Mouse (Mus musculus) C2C12 (cell line): Measurements from ENCODE around the gene Gm45337.

ENCODE experiments used
- CEBPB ChIP-seq: IDR thresholded peaks from one replicate; pipeline ENCODE4 v1.6.1; 2011; ENCODE audit warnings: low read depth, mild to moderate bottlenecking, control low read depth, moderate library complexity
- CTCF ChIP-seq: IDR thresholded peaks from one replicate; pipeline ENCODE4 v1.5.1; 2011; ENCODE audit not compliant: control insufficient read depth, insufficient read depth, insufficient read length

DNA sequence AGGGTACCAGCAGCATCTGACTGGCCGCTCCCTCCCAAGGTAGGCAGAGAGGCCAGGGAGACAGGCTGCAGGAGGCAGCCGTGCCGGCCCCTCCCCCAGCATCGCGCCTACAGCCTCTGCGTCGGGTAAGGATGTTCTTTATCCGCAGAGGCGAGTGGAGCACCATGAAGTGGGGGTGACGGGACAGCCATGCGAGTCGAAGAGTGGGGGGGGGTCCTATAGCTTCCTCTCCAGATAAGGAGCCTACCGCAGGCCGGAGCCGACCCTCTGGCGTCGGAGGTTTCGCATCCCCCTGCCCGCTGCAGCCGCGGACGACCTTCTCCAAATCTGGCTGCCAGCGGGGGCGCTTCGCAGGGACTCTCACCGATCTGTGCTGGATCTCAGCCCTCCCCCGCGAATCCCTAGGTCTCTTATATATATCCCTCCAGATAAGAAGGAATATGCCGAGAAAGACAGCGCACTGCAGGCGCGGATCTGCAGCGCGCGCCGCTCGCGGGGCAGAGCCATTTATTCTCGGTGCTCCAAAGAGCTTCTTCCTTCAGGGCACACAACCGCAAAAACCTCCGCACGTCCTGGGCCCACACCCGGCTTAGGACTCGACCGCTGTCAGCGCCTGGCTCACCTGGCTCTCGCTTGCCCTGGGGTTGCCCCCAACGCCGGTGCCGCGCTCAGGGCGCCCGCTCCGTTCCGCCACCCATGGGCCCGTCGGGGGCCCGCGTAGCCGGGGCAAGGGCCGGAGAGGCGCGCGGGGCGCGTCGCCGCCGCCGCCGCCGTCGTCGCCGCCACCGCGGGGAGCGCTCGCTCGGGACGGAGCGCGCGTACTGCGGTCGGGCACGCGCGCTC is 49.9 kb downstream of the Gm45337 start:
- TF ChIP-seq CTCF (no peak), CEBPB (no peak)
